21 mouse cellular contexts compared by ENCODE assay signal in the genomic region with DNA sequence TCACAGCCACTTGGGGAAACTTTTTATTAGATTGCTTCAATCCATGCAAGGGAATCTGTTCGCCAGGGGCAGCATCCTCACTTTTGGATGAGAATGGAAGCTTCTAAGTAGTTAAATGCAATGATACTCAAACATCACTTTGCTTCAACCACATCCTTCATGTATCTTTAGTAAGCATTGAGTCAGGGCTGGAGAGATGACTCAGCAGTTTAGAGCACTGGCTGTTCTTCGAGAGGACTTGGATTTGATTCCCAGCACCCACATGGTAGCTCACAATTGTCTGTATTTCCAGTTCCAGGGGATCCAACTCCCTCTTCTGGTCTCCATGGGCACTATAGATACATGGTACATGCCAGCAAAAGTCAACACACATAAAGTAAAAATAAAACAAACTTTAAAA.
"Had no signal": no experiment of that assay in that cellular context is flagged by ENCODE, and none has a peak within 500 bp of the region (broad histone marks: within the 10 kb centered on the region; RNA-seq: fewer than 3 reads in every experiment).

No protein-coding gene starts in this region.

- H3K27ac ChIP-seq: limb, embryonic 10.5 days; limb, embryonic 13.5 days; liver, embryonic 12.5 days; liver, embryonic 15.5 days; lung, embryonic 15.5 days; midbrain, embryonic 10.5 days; midbrain, embryonic 13.5 days; neural tube, embryonic 13.5 days had no signal

- H3K9ac ChIP-seq: limb, embryonic 13.5 days; liver, embryonic 12.5 days; liver, embryonic 15.5 days; lung, embryonic 15.5 days; midbrain, embryonic 13.5 days; neural tube, embryonic 13.5 days had no signal

- H3K27me3 ChIP-seq: limb, embryonic 13.5 days; liver, embryonic 12.5 days; liver, embryonic 15.5 days; lung, embryonic 15.5 days; midbrain, embryonic 13.5 days; neural tube, embryonic 13.5 days had no signal

- H3K36me3 ChIP-seq: limb, embryonic 10.5 days; limb, embryonic 13.5 days; liver, embryonic 12.5 days; liver, embryonic 15.5 days; lung, embryonic 15.5 days; midbrain, embryonic 10.5 days; midbrain, embryonic 13.5 days; neural tube, embryonic 13.5 days had no signal

- H3K4me3 ChIP-seq: limb, embryonic 10.5 days; limb, embryonic 13.5 days; liver, embryonic 12.5 days; liver, embryonic 15.5 days; lung, embryonic 15.5 days; megakaryocyte, embryonic 14.5 days; midbrain, embryonic 10.5 days; midbrain, embryonic 13.5 days; myocyte; neural tube, embryonic 13.5 days had no signal

- H3K9me3 ChIP-seq: limb, embryonic 10.5 days; limb, embryonic 13.5 days; liver, embryonic 12.5 days; liver, embryonic 15.5 days; lung, embryonic 15.5 days; midbrain, embryonic 10.5 days; midbrain, embryonic 13.5 days; neural tube, embryonic 13.5 days had no signal

- H3K4me1 ChIP-seq: limb, embryonic 10.5 days; limb, embryonic 13.5 days; liver, embryonic 12.5 days; liver, embryonic 15.5 days; lung, embryonic 15.5 days; midbrain, embryonic 10.5 days; midbrain, embryonic 13.5 days; neural tube, embryonic 13.5 days had no signal

- DNase-seq: kidney, postnatal 14 days; kidney, postnatal 4 days; liver; lung, adult 18-20 months; lung, postnatal 10 days; lung, postnatal 36 days; retina, postnatal 1 day; right cerebral cortex, postnatal 25 days; spleen, adult 18-20 months; thymus, adult 18-20 months; thymus, postnatal 36 days had no signal
